Mouse (Mus musculus) left cerebral cortex, adult 9 months (tissue): ENCODE measurements around the gene Fbxl7.
A peak's percentile ranks its signal among the peaks of the same experiment; 100 is the strongest.

Source experiments
- DNase-seq, 2 experiments: peaks; one replicate each; pipeline ENCODE4 v3.0.0; 2022; ENCODE audit warnings: low spot score in 2 of 2

Fbxl7 gene

GRCm38 (mm10) chr15:26895251-26895711 is at the start of gene Fbxl7:
TSS of gene Fbxl7 (minus strand) at chr15:26895580.
- DNase-seq, result peak in 1 of 2 experiments; percentile 50

- no peak for DNase-seq
These were observed 26.6 kb upstream of the Fbxl7 start for GRCm38 (mm10) chr15:26922026-26922425.

GRCm38 (mm10) chr15:26913427-26913826 is 18.0 kb upstream of the Fbxl7 start:
- no peak for DNase-seq

GRCm38 (mm10) chr15:26895761-26896160 is 381 bp upstream of the Fbxl7 start:
- no peak for DNase-seq

GRCm38 (mm10) chr15:26894801-26895229 is 565 bp downstream of the Fbxl7 start:
- no peak for DNase-seq

GRCm38 (mm10) chr15:26894031-26894655 is 1.2 kb downstream of the Fbxl7 start:
- no peak for DNase-seq

GRCm38 (mm10) chr15:26893136-26893535 is 2.2 kb downstream of the Fbxl7 start:
- DNase-seq, result no peak

GRCm38 (mm10) chr15:26889971-26890370 is 5.4 kb downstream of the Fbxl7 start:
- no peak for DNase-seq

GRCm38 (mm10) chr15:26888170-26888569 is 7.2 kb downstream of the Fbxl7 start:
- DNase-seq, result no peak

GRCm38 (mm10) chr15:26885979-26886378 is 9.4 kb downstream of the Fbxl7 start:
- no peak for DNase-seq

GRCm38 (mm10) chr15:26880212-26880956 is 15.0 kb downstream of the Fbxl7 start:
- DNase-seq, result no peak

GRCm38 (mm10) chr15:26875687-26876086 is 19.7 kb downstream of the Fbxl7 start:
- DNase-seq, result peak; percentile 25 to 79

- no peak for DNase-seq
These were observed 23.1 kb downstream of the Fbxl7 start for GRCm38 (mm10) chr15:26872234-26872633.

GRCm38 (mm10) chr15:26869197-26869596 is 26.2 kb downstream of the Fbxl7 start:
- no peak for DNase-seq

- DNase-seq, result no peak
These were observed 27.9 kb downstream of the Fbxl7 start for GRCm38 (mm10) chr15:26867521-26867920.

- no peak for DNase-seq
These were observed 33.2 kb downstream of the Fbxl7 start for GRCm38 (mm10) chr15:26862173-26862572.

GRCm38 (mm10) chr15:26849626-26850025 is 45.8 kb downstream of the Fbxl7 start:
- no peak for DNase-seq

GRCm38 (mm10) chr15:26842216-26842615 is 53.2 kb downstream of the Fbxl7 start:
- no peak for DNase-seq

GRCm38 (mm10) chr15:26838386-26838785 is 57.0 kb downstream of the Fbxl7 start:
- peak; percentile 0 to 15 for DNase-seq

GRCm38 (mm10) chr15:26837200-26837599 is 58.2 kb downstream of the Fbxl7 start:
- no peak for DNase-seq

- DNase-seq, result no peak
These were observed 61.0 kb downstream of the Fbxl7 start for GRCm38 (mm10) chr15:26834415-26834814.

GRCm38 (mm10) chr15:26831141-26831540 is 64.2 kb downstream of the Fbxl7 start:
- DNase-seq, result no peak

- no peak for DNase-seq
These were observed 78.4 kb downstream of the Fbxl7 start for GRCm38 (mm10) chr15:26816931-26817330.
